Mouse (Mus musculus): ENCODE results near the gene Atp6v0d1. TPM values are rescaled to one million over a fixed set of nuclear protein-coding genes. Genes with fewer than 3 reads are reported as not detected.

The Atp6v0d1 gene
- total and polyA plus RNA-seq, 2 experiments from 2014 or later = 238 to 272 TPM

- no peak for DNase-seq (ENCODE audit: low spot score)
- H3K4me3 ChIP-seq (ENCODE audit: low read depth, low read length) = no peak overlapping the region
- WGBS = 91% methylated on average over 9 of the region's 9 CpGs
- H3K36me3 ChIP-seq (ENCODE audit: insufficient read depth, low read length) = peaks cover 30% of the 10 kb centered on the region
- no peaks in the 10 kb centered on the region for H3K9me3 ChIP-seq (ENCODE audit: low read length)
- H3K27me3 ChIP-seq (ENCODE audit: insufficient read depth, low read length) = no peaks in the 10 kb centered on the region
- H3K9ac ChIP-seq (replicated peaks; ENCODE audit: low read length, poor library complexity, severe bottlenecking) = no peak overlapping the region
- H3K4me1 ChIP-seq (ENCODE audit: insufficient read depth, low read length) = no peaks in the 10 kb centered on the region
- H3K27ac ChIP-seq (ENCODE audit: low read depth, low read length) = no peak overlapping the region
- TF ChIP-seq CTCF (IDR thresholded peaks at IDR 0.05) = no peak
- H3K4me2 ChIP-seq (ENCODE audit: low read depth, low read length, poor library complexity, severe bottlenecking) = no peak overlapping the region
- ATAC-seq (ENCODE audit: low FRiP score) = no peak
Measured at GRCm38 (mm10) chr8:105522890-105523289, 43.0 kb downstream of the Atp6v0d1 start.

- TF ChIP-seq CTCF (IDR thresholded peaks at IDR 0.05) = peak; percentile 33; the same call in 1 of the 2 replicates
- Histone ChIP-seq H3K4me1 (ENCODE audit: insufficient read depth, low read length) (no peaks in the 10 kb centered on the region), H3K9me3 (ENCODE audit: low read length) (no peaks in the 10 kb centered on the region), H3K4me2 (ENCODE audit: low read depth, low read length, poor library complexity, severe bottlenecking) (no peak overlapping the region), H3K36me3 (ENCODE audit: insufficient read depth, low read length) (peaks cover 28% of the 10 kb centered on the region), H3K27me3 (ENCODE audit: insufficient read depth, low read length) (0 out of 2 replicates have a peak, but pooled peaks cover 6% of the 10 kb centered on the region), H3K9ac (replicated peaks; ENCODE audit: low read length, poor library complexity, severe bottlenecking) (no peak overlapping the region), H3K27ac (ENCODE audit: low read depth, low read length) (no peak overlapping the region), H3K4me3 (ENCODE audit: low read depth, low read length) (no peak overlapping the region)
- DNase-seq (ENCODE audit: low spot score) (no peak), ATAC-seq (ENCODE audit: low FRiP score) (no peak)
- WGBS = 84% methylated on average over 21 of the region's 21 CpGs
Measured at GRCm38 (mm10) chr8:105521995-105522769, 43.7 kb downstream of the Atp6v0d1 start.

GRCm38 (mm10) chr8:105521061-105521460, 44.8 kb downstream of the Atp6v0d1 start:
- no peak for TF ChIP-seq CTCF (IDR thresholded peaks at IDR 0.05)
- no peak overlapping the region for H3K4me3 ChIP-seq (ENCODE audit: low read depth, low read length)
- 3% methylated on average over 3 of the region's 3 CpGs for WGBS
- H3K36me3 ChIP-seq (ENCODE audit: insufficient read depth, low read length) = peaks cover 21% of the 10 kb centered on the region
- H3K9ac ChIP-seq (replicated peaks; ENCODE audit: low read length, poor library complexity, severe bottlenecking) = no peak overlapping the region
- no peak overlapping the region for H3K4me2 ChIP-seq (ENCODE audit: low read depth, low read length, poor library complexity, severe bottlenecking)
- H3K4me1 ChIP-seq (ENCODE audit: insufficient read depth, low read length) = peaks cover 3% of the 10 kb centered on the region; the same call in 1 of the 2 replicates
- peaks cover 16% of the 10 kb centered on the region for H3K27me3 ChIP-seq (ENCODE audit: insufficient read depth, low read length)
- DNase-seq (ENCODE audit: low spot score) (no peak), ATAC-seq (ENCODE audit: low FRiP score) (no peak)
- H3K9me3 ChIP-seq (ENCODE audit: low read length) = no peaks in the 10 kb centered on the region
- H3K27ac ChIP-seq (ENCODE audit: low read depth, low read length) = no peak overlapping the region

GRCm38 (mm10) chr8:105520521-105520920, 45.3 kb downstream of the Atp6v0d1 start:
- Histone ChIP-seq H3K4me2 (ENCODE audit: low read depth, low read length, poor library complexity, severe bottlenecking) (no peak overlapping the region), H3K9ac (replicated peaks; ENCODE audit: low read length, poor library complexity, severe bottlenecking) (no peak overlapping the region), H3K27me3 (ENCODE audit: insufficient read depth, low read length) (peaks cover 16% of the 10 kb centered on the region), H3K4me1 (ENCODE audit: insufficient read depth, low read length) (peaks cover 6% of the 10 kb centered on the region; the same call in 1 of the 2 replicates), H3K9me3 (ENCODE audit: low read length) (no peaks in the 10 kb centered on the region), H3K36me3 (ENCODE audit: insufficient read depth, low read length) (peaks cover 15% of the 10 kb centered on the region), H3K4me3 (ENCODE audit: low read depth, low read length) (no peak overlapping the region), H3K27ac (ENCODE audit: low read depth, low read length) (no peak overlapping the region)
- 28% methylated on average over 5 of the region's 5 CpGs for WGBS
- no peak for TF ChIP-seq CTCF (IDR thresholded peaks at IDR 0.05)
- DNase-seq (ENCODE audit: low spot score) = no peak
- ATAC-seq (ENCODE audit: low FRiP score) = no peak

GRCm38 (mm10) chr8:105519591-105519990, 46.3 kb downstream of the Atp6v0d1 start:
- TF ChIP-seq CTCF (IDR thresholded peaks at IDR 0.05) = no peak
- H3K4me2 ChIP-seq (ENCODE audit: low read depth, low read length, poor library complexity, severe bottlenecking) = 0 out of 2 replicates have a peak overlapping the region, but pooled peaks have one; percentile 98
- H3K27me3 ChIP-seq (ENCODE audit: insufficient read depth, low read length) = peaks cover 16% of the 10 kb centered on the region
- H3K27ac ChIP-seq (ENCODE audit: low read depth, low read length) = no peak overlapping the region
- H3K36me3 ChIP-seq (ENCODE audit: insufficient read depth, low read length) = peaks cover 7% of the 10 kb centered on the region; the same call in 1 of the 2 replicates
- H3K4me1 ChIP-seq (ENCODE audit: insufficient read depth, low read length) = peaks cover 6% of the 10 kb centered on the region; the same call in 1 of the 2 replicates
- WGBS = 9% methylated on average over 2 of the region's 2 CpGs
- no peaks in the 10 kb centered on the region for H3K9me3 ChIP-seq (ENCODE audit: low read length)
- ATAC-seq (ENCODE audit: low FRiP score) (no peak), DNase-seq (ENCODE audit: low spot score) (no peak)
- no peak overlapping the region for H3K4me3 ChIP-seq (ENCODE audit: low read depth, low read length)
- no peak overlapping the region for H3K9ac ChIP-seq (replicated peaks; ENCODE audit: low read length, poor library complexity, severe bottlenecking)
